Mouse (Mus musculus) lung, adult 2 months (tissue): ENCODE data around the gene Rap1gds1. TPM values are rescaled to one million over a fixed set of nuclear protein-coding genes. Genes with fewer than 3 reads are reported as not detected.

ENCODE experiments used
- DNase-seq: peaks from one replicate; pipeline ENCODE4 v3.0.0; 2022
- H3K4me1 ChIP-seq: fragments of 200-500 bp; 2 replicates; pipeline ENCODE4 v1.6.1; 2011; ENCODE audit warnings: low read length; ENCODE audit not compliant: control insufficient read depth, insufficient read depth
- H3K4me3 ChIP-seq: fragments of 200-500 bp; replicated peaks from 2 replicates; pipeline ENCODE3; 2011; ENCODE audit warnings: low read depth, mild to moderate bottlenecking, control low read depth, low read length; ENCODE audit errors: extremely low read depth
- CTCF ChIP-seq: fragments of 200-500 bp; IDR thresholded peaks from 2 replicates; pipeline ENCODE4 v1.5.1; 2011; ENCODE audit warnings: mild to moderate bottlenecking, low read length, control low read depth; ENCODE audit not compliant: insufficient read depth
- POLR2A ChIP-seq: fragments of 200-500 bp; IDR thresholded peaks from 2 replicates; pipeline ENCODE4 v1.6.1; 2011; ENCODE audit warnings: low read depth, mild to moderate bottlenecking, control low read depth, low read length, borderline replicate concordance; ENCODE audit errors: extremely low read depth
- WGBS: fragments of 180-500 bp; shearing (Covaris S2); methylation state at CpG from one replicate; pipeline ENCODE4 v1.1.7; 2018; 5-methylcytosine and 5-hydroxymethylcytosine counted together
- polyA plus RNA-seq: library from polyadenylated mRNA; depleted of rRNA; stranded (reverse); fragments of >200 nt; gene quantifications from 2 replicates; pipeline ENCODE4 v1.2.3, GENCODE M21; 2012

The Rap1gds1 gene
- polyA plus RNA-seq, 1 experiment: 19.6 TPM

DNA sequence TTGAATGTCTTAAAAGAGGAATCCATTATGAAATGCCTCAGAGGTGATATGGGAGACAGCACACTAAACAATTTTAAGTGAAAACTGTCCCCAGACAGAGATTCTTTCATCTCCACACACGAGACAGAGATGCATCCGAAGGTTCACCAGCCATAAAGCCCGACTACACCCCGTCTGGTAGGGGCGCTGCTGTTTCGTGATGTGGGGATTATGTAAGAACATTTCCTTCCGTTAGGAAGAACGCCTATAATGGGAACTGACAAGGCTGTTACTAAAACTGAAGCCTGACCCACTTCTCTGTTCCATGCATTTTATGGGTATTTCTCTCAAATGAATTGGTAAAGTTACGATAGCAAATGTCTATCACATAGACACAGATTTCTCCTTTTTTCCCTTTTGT, 62.6 kb downstream of the Rap1gds1 start:
- no peak for DNase-seq
- Histone ChIP-seq H3K4me3 (no peak overlapping the region), H3K4me1 (no peaks in the 10 kb centered on the region)
- 77% methylated on average over 9 of the region's 9 CpGs for WGBS
- TF ChIP-seq POLR2A: no peak
- no peak for TF ChIP-seq CTCF

DNA sequence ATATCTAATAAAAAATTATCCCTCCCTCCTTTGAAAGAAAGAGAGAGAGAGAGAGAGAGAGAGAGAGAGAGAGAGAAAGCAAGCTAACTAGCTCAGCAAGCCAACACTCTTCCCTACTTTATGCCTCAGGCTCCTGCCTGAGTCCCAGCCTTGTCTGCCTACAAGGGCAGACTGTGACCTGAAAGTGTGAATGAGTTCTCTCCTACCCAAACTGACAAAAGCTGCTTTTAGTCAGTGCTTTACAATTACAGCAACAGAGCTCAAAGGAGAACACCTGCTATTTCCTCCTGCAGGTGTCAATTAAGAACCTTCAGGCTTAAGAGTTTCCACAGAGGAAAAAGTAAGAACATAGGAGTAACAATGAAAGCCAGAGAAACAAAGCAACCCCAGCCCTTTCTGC, 69.3 kb downstream of the Rap1gds1 start:
- H3K4me3 ChIP-seq: no peak overlapping the region
- DNase-seq: no peak
- H3K4me1 ChIP-seq: no peaks in the 10 kb centered on the region
- TF ChIP-seq CTCF (no peak), POLR2A (no peak)

- Histone ChIP-seq H3K4me3 (no peak overlapping the region), H3K4me1 (no peaks in the 10 kb centered on the region)
- WGBS: 87% methylated on average over 6 of the region's 6 CpGs
- DNase-seq: no peak
- no peak for TF ChIP-seq POLR2A
Observed at GRCm38 (mm10) chr3:139002774-139003173, 72.2 kb downstream of the Rap1gds1 start.

GRCm38 (mm10) chr3:139000071-139000867, 74.7 kb downstream of the Rap1gds1 start:
- H3K4me1 ChIP-seq: no peaks in the 10 kb centered on the region
- DNase-seq: no peak
- WGBS: 86% methylated on average over 9 of the region's 9 CpGs
- TF ChIP-seq POLR2A (no peak), CTCF (no peak)
- H3K4me3 ChIP-seq: no peak overlapping the region

- H3K4me3 ChIP-seq: no peak overlapping the region
- DNase-seq: no peak
- 44% methylated on average over 5 of the region's 5 CpGs for WGBS
Observed at GRCm38 (mm10) chr3:138993473-138993872, 81.5 kb downstream of the Rap1gds1 start.

DNA sequence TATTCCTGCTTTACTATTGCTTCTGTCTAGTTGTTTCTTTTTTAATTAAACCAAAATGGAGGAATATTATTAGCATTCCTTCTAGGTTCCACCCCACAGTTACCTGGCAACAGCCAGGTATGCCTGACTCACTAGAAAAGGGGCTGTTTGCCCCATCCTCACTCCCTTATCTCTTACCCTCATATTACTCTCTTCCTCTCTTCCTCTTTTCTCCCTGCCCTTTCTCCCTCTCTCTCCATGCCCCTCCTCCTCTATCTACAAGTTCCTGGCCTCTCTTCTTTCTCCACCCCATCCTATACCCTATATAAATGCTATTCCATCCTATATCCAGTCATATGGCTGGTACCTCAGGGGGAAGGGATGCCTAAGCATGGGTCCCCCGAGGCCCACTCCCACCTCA, 83.6 kb downstream of the Rap1gds1 start:
- TF ChIP-seq POLR2A: no peak
- Histone ChIP-seq H3K4me3 (no peak overlapping the region), H3K4me1 (no peaks in the 10 kb centered on the region; the same call in 1 of the 2 replicates)
- no peak for DNase-seq
- WGBS: 94% methylated on average over 1 of the region's 1 CpGs

More at GRCm38 (mm10) chr3:138993473-138993872, 81.5 kb downstream of the Rap1gds1 start:
- H3K4me1 ChIP-seq: no peaks in the 10 kb centered on the region; the same call in 1 of the 2 replicates
- TF ChIP-seq POLR2A: no peak
- TF ChIP-seq CTCF: no peak

DNA sequence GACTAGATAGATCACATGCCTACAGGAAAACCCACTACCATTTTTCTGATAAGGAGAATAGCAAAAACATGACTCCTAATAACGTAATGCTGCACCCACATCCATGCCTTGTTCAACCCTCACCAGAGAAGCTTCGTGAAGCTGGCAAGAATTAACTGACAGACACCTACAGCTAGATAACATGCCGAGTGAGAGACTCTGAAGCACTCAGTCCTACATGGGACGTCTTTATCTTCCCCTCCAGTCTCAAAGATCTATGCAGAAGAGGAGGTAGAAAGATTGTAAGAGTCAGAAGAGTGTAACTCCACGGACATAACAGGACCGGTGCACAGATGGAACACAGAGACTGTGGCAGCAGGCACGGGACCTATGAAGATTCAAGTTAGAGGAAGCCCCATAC, 85.9 kb downstream of the Rap1gds1 start:
- 90% methylated on average over 7 of the region's 7 CpGs for whole genome bisulfite sequencing
- H3K4me3 ChIP-seq: no peak overlapping the region
- TF ChIP-seq CTCF: no peak
- no peak for TF ChIP-seq POLR2A

DNA sequence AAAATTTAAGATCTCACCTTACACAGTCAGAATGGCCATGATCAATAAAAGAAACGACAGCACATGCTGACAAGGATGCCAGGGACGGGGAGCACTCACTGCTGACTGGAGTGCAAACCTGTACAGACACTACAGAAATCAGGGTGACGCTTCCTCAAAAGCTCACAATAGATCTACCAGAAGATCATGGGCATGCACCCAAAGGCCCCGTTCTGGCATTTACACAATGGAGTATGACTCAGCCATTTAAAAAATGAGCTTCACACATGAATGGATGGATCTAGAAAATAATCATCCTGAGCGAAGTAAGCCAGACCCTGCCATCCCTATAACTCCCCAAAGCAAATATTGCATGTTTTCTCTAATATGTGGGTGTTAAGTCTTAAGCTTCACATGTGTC, 87.0 kb downstream of the Rap1gds1 start:
- 78% methylated on average over 5 of the region's 5 CpGs for WGBS
- no peak overlapping the region for H3K4me3 ChIP-seq
- no peaks in the 10 kb centered on the region for H3K4me1 ChIP-seq
- TF ChIP-seq CTCF (no peak), POLR2A (no peak)
- no peak for DNase-seq

More for the DNA sequence above, 85.9 kb downstream of the Rap1gds1 start:
- no peaks in the 10 kb centered on the region; the same call in 1 of the 2 replicates for H3K4me1 ChIP-seq
- no peak for DNase-seq

GRCm38 (mm10) chr3:138982249-138982648, 92.8 kb downstream of the Rap1gds1 start:
- H3K4me1 ChIP-seq: no peaks in the 10 kb centered on the region
- no peak for TF ChIP-seq POLR2A
- TF ChIP-seq CTCF: no peak
- H3K4me3 ChIP-seq: no peak overlapping the region
- no peak for DNase-seq
- WGBS: 96% methylated on average over 6 of the region's 6 CpGs

- TF ChIP-seq CTCF: no peak
- no peak for TF ChIP-seq POLR2A
- no peak overlapping the region for H3K4me3 ChIP-seq
- WGBS: 93% methylated on average over 1 of the region's 1 CpGs
- no peaks in the 10 kb centered on the region for H3K4me1 ChIP-seq
- DNase-seq: no peak
Observed at GRCm38 (mm10) chr3:138977413-138977812, 97.6 kb downstream of the Rap1gds1 start.
